8 mouse cellular contexts compared by ENCODE assay signal in genomic region chr3:101078344-101078743, GRCm38 (mm10). TPM values are rescaled to one million over a fixed set of nuclear protein-coding genes. Genes with fewer than 3 reads are reported as not detected.
DNase-seq lines count a peak whose midpoint lies in the region; ATAC-seq and TF ChIP-seq lines count a peak whose summit lies in the region.

No protein-coding gene starts in this region.

- WGBS in embryonic facial prominence, embryonic 14.5 days: 58% methylated on average over 1 of the region's 1 CpGs
- WGBS in embryonic facial prominence, embryonic 10.5 days: 96% methylated on average over 1 of the region's 1 CpGs

- peaks cover 34% of the 10 kb centered on the region for H3K36me3 ChIP-seq in embryonic facial prominence, embryonic 14.5 days (ENCODE audit: control insufficient read depth, insufficient read depth, low read length)
- H3K36me3 ChIP-seq in embryonic facial prominence, embryonic 10.5 days (replicated peaks): peaks cover 61% of the 10 kb centered on the region

- DNase-seq in embryonic facial prominence, embryonic 14.5 days (ENCODE audit: low spot score): peak; percentile 78
- DNase-seq in embryonic facial prominence, embryonic 10.5 days (ENCODE audit: low spot score): no peak
- DNase-seq in right cerebral cortex, postnatal 4 days: peak; percentile 40
- no peak for DNase-seq in right cerebral cortex, postnatal 25 days
- DNase-seq in heart, postnatal 14 days: peak; percentile 70 to 76
- DNase-seq in testis, postnatal 14 days (ENCODE audit: low spot score): peak; percentile 24
- DNase-seq in left cerebral cortex, adult 2 months (ENCODE audit: extremely low spot score in 1 of 2, low spot score in 2 of 2): no peak

- ATAC-seq in embryonic facial prominence, embryonic 14.5 days (ENCODE audit: low read depth): no peak
- ATAC-seq in granulocyte monocyte progenitor cell, adult 5-6 weeks (replicated peaks; ENCODE audit: poor library complexity, severe bottlenecking): no peak

- no peak for TF ChIP-seq CTCF in left cerebral cortex, adult 2 months (IDR thresholded peaks at IDR 0.05)

- H3K4me1 ChIP-seq in embryonic facial prominence, embryonic 14.5 days (ENCODE audit: control insufficient read depth, insufficient read depth, low read length): peaks cover 10% of the 10 kb centered on the region
- H3K4me1 ChIP-seq in embryonic facial prominence, embryonic 10.5 days: peaks cover 15% of the 10 kb centered on the region; the same call in 1 of the 2 replicates

- H3K27me3 ChIP-seq in embryonic facial prominence, embryonic 14.5 days (replicated peaks; ENCODE audit: control insufficient read depth, insufficient read depth, low read length): no peaks in the 10 kb centered on the region
- no peaks in the 10 kb centered on the region for H3K27me3 ChIP-seq in embryonic facial prominence, embryonic 10.5 days (replicated peaks; ENCODE audit: low read depth, poor library complexity, severe bottlenecking)

- no peak overlapping the region for H3K4me3 ChIP-seq in embryonic facial prominence, embryonic 14.5 days (ENCODE audit: low read depth, low read length)
- no peak overlapping the region for H3K4me3 ChIP-seq in embryonic facial prominence, embryonic 10.5 days
- H3K4me3 ChIP-seq in left cerebral cortex, adult 2 months: no peak overlapping the region

- no peaks in the 10 kb centered on the region for H3K9me3 ChIP-seq in embryonic facial prominence, embryonic 14.5 days (ENCODE audit: control insufficient read depth, low read length)
- no peaks in the 10 kb centered on the region for H3K9me3 ChIP-seq in embryonic facial prominence, embryonic 10.5 days

- no peak overlapping the region for H3K4me2 ChIP-seq in embryonic facial prominence, embryonic 14.5 days (ENCODE audit: low read depth, low read length)

- no peak overlapping the region for H3K9ac ChIP-seq in embryonic facial prominence, embryonic 14.5 days (ENCODE audit: low read depth, low read length)

- H3K27ac ChIP-seq in embryonic facial prominence, embryonic 14.5 days (replicated peaks; ENCODE audit: low read depth, low read length): no peak overlapping the region
- H3K27ac ChIP-seq in embryonic facial prominence, embryonic 10.5 days (replicated peaks): no peak overlapping the region
- H3K27ac ChIP-seq in left cerebral cortex, adult 2 months: no peak overlapping the region

- intact Hi-C loops in heart, postnatal 14 days (cut with DNase I): no loop called here
- intact Hi-C loops in left cerebral cortex, adult 2 months (cut with DNase I): no loop called here

RNA-seq across cellular contexts. Expression of gene Ptgfrn, which starts 31.7 kb away (rescaled TPM):
- polyA plus RNA-seq in embryonic facial prominence, embryonic 14.5 days (2014; fragmentation: Nextera tagmentation; extraction: Ambion mirVana): 9.7 and 10.2 TPM in 2 replicates
- polyA plus RNA-seq in embryonic facial prominence, embryonic 10.5 days (2016; fragmentation: Nextera tagmentation; extraction: Ambion mirVana): 3.9 and 4.1 TPM in 2 replicates
- 10 to 100 TPM; 48.9 to 49.4 TPM for total RNA-seq in heart, postnatal 14 days (2021)
- total RNA-seq in left cerebral cortex, adult 2 months (2021): 10 to 100 TPM; 39.7 to 40.7 TPM
- not detected in 2 replicates for total RNA-seq in granulocyte monocyte progenitor cell, adult 5-6 weeks (2014; fragmentation: Nextera tagmentation)
- total RNA-seq in granulocyte monocyte progenitor cell, adult 5-6 weeks (2017): 0.17 TPM in 1 of 2 replicates, not detected in the other

RNA-seq across cellular contexts. Expression of gene Cd101, which starts 49.0 kb away (rescaled TPM):
- 0.18 and 0.24 TPM in 2 replicates for polyA plus RNA-seq in embryonic facial prominence, embryonic 14.5 days (2014; fragmentation: Nextera tagmentation; extraction: Ambion mirVana)
- 0.09 TPM in 1 of 2 replicates, not detected in the other for polyA plus RNA-seq in embryonic facial prominence, embryonic 10.5 days (2016; fragmentation: Nextera tagmentation; extraction: Ambion mirVana)
- under 1 TPM; 0.37 to 0.43 TPM for total RNA-seq in heart, postnatal 14 days (2021)
- under 1 TPM; 0.59 to 0.72 TPM for total RNA-seq in left cerebral cortex, adult 2 months (2021)
- total RNA-seq in granulocyte monocyte progenitor cell, adult 5-6 weeks (2014; fragmentation: Nextera tagmentation): not detected in 2 replicates
- 0.17 and 0.36 TPM in 2 replicates for total RNA-seq in granulocyte monocyte progenitor cell, adult 5-6 weeks (2017)

Comparison
In these comparisons a context has a peak if more than half of its experiments do, and no peak if none do; other contexts are left out.
1. DNase-seq: peak in embryonic facial prominence, embryonic 14.5 days (single experiment), right cerebral cortex, postnatal 4 days (single experiment), heart, postnatal 14 days (2 of 2) and testis, postnatal 14 days (single experiment); none in embryonic facial prominence, embryonic 10.5 days (single experiment), right cerebral cortex, postnatal 25 days (single experiment) and left cerebral cortex, adult 2 months (0 of 2).
2. RNA of gene Ptgfrn, which starts 31.7 kb away (total RNA-seq): 48.9 to 49.4 TPM in heart, postnatal 14 days and 39.7 to 40.7 TPM in left cerebral cortex, adult 2 months; 0.17 TPM in granulocyte monocyte progenitor cell, adult 5-6 weeks; every median in the first group is over 10 times any median in the second.